Mouse (Mus musculus) B cell, adult (primary cell): Measurements from ENCODE around the gene A830005F24Rik. TPM values are rescaled to one million over a fixed set of nuclear protein-coding genes. Genes with fewer than 3 reads are reported as not detected.

Experiments used
- total RNA-seq: library from RNA; stranded (reverse); gene quantifications from 4 replicates; pipeline ENCODE4 v1.2.4, GENCODE M21; 2023; ENCODE audit not compliant: inconsistent age

A830005F24Rik gene
- 0.93 TPM in 1 of 4 replicates, not detected in the others for total RNA-seq

GRCm38 (mm10) chr13:48513003-48513929, at the start of gene A830005F24Rik, which contains the start of gene Zfp169:
Gene A830005F24Rik (plus strand): TSS chr13:48513570.
Gene Zfp169 (minus strand): TSS chr13:48513451.

Other genes with a start within 250 kb of the A830005F24Rik start
- 23.4 to 29.8 TPM (median 25.9 TPM) in 4 replicates for gene Zfp169, start 119 bp upstream of the A830005F24Rik start, total RNA-seq
- 9.0 to 11.8 TPM (median 9.8 TPM) in 4 replicates for gene Ptpdc1, start 112.1 kb downstream of the A830005F24Rik start, total RNA-seq
- gene Barx1, start 149.4 kb downstream of the A830005F24Rik start, total RNA-seq = not detected in 4 replicates